Mouse (Mus musculus) adrenal gland, postnatal 14 days (tissue): Measurements from ENCODE around the gene Rnf157. TPM values are rescaled to one million over a fixed set of nuclear protein-coding genes. Genes with fewer than 3 reads are reported as not detected.

Source experiments
- DNase-seq: peaks from one replicate; pipeline ENCODE4 v3.0.0; 2021; ENCODE audit warnings: mixed read lengths
- long read RNA-seq, 2 experiments: library from polyadenylated mRNA; stranded (forward); transcript quantifications; one replicate each; pipeline ENCODE4 v2.0.0; 2021
- total RNA-seq: library from RNA; stranded (reverse); gene quantifications from 2 replicates; pipeline ENCODE4 v1.2.3, GENCODE M21; 2021

The Rnf157 gene
- 8.6 and 10.1 TPM in 2 replicates for total RNA-seq
- long read RNA-seq, experiment 1, full-length matches to known transcripts, result 7 of 11 reads
- long read RNA-seq, experiment 1, partial matches to known transcripts, result 3 of 11 reads
- long read RNA-seq, experiment 1, other reads (novel, unspliced or antisense), result 1 of 11 reads
- long read RNA-seq, experiment 2, full-length matches to known transcripts, result 1 of 2 reads
- long read RNA-seq, experiment 2, partial matches to known transcripts, result 1 of 2 reads
- long read RNA-seq, experiment 2, other reads (novel, unspliced or antisense), result 0 of 2 reads

- DNase-seq, result peak; percentile 88
These were observed at the start of gene Rnf157 for GRCm38 (mm10) chr11:116412904-116413630. TSS of gene Rnf157 (minus strand) at chr11:116413032.

- no peak for DNase-seq
These were observed 47.0 kb upstream of the Rnf157 start for GRCm38 (mm10) chr11:116459786-116460185.

- no peak for DNase-seq
These were observed 43.4 kb upstream of the Rnf157 start for GRCm38 (mm10) chr11:116456234-116456633.

DNA sequence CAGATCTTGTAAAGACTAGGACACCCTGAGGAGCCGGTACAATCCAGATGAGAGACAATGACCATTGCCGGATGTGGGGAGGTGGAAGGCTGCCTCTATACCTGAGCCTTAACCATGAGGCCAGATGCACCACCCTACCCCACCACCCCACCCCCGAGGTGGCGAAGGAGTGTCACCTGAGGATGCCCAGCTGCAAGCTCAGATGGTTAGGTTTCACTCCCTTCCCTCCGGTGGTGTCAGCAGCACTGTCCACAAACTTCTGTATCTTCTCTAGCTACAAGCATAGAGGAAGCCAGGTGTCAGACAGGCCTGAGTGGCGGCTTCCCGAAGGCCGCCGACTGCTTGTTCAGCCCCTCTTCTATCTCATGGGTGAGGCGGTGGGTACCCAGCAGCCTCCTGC lies 41.1 kb upstream of the Rnf157 start:
- no peak for DNase-seq

DNA sequence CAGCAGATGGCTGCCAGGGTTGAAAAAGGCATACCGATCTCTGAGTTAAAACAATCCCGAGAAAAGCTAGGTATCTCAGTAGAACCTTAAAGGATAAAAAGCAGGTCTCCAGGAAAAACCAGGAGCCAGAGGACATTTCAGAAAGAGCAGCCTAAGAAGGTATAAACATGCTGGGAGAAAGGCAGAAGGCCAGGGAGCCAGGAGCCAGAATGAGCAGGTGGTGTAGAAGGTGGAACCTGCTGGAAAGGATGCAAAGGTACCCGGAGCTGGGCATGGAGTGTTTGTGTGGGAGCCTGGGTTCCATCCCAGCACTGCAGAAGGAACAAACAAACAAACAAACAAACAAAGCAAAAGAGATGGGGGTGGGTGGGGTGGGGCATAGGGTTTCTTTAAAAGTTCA lies 36.5 kb upstream of the Rnf157 start:
- DNase-seq, result no peak

DNA sequence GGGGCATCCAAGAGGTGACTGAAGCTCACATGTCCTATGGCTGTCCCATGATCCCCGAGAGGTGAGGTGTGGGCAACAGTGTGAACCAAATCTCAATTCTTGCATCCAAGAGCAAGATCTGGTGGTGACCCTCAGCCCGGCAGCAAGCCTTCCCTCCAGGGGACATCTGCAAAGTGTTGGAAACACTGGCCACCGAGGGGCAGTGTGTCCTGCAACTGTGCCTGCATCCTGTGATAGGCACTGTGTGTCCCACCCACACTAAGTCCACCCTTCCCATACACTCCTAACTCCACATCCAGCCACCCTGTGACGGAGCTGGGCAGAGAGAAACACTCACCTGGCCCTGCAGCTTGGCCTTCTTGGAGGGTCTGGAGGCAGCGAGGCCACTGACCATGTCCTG lies 35.0 kb upstream of the Rnf157 start:
- DNase-seq, result no peak

GRCm38 (mm10) chr11:116446308-116446887 lies 33.6 kb upstream of the Rnf157 start:
- DNase-seq, result no peak

DNA sequence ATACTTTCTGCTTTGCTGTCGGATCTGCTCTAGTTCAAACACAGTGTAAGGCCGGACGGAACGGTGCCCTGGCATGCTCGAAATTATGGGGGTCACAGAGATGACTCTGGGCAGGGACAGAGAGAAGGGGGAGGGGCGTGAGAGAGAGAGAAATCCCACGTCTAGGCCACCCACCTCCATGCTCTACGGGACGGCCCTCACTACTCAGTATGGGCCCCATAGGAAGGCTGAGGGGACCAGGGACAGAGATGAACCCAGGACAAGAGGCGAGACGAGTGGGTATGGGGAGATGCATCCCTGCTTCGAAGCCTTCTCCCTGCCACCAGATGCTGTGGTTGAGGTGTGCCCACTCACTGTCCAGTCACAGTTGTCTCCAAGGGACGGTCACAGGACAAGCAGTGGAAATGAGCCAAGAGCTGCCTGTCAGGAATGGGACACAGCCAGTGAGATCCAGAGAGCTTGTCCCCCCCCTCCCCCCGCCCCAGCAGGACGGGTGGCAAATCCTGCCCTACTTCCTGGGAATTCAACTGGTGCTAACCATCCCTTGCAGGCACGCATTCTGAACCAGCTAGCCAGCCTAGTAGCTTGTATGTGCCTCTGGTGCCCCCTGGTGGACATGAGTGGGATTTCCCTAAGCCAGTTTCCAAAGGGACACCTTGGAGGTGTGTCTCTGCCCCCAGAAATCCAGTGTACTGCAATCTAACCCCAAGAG lies 32.9 kb upstream of the Rnf157 start:
- DNase-seq, result peak; percentile 97

GRCm38 (mm10) chr11:116443935-116444334 lies 31.1 kb upstream of the Rnf157 start:
- DNase-seq, result no peak

- no peak for DNase-seq
These were observed 30.5 kb upstream of the Rnf157 start for GRCm38 (mm10) chr11:116443311-116443710.

- DNase-seq, result no peak
These were observed 30.0 kb upstream of the Rnf157 start for GRCm38 (mm10) chr11:116442867-116443177.

DNA sequence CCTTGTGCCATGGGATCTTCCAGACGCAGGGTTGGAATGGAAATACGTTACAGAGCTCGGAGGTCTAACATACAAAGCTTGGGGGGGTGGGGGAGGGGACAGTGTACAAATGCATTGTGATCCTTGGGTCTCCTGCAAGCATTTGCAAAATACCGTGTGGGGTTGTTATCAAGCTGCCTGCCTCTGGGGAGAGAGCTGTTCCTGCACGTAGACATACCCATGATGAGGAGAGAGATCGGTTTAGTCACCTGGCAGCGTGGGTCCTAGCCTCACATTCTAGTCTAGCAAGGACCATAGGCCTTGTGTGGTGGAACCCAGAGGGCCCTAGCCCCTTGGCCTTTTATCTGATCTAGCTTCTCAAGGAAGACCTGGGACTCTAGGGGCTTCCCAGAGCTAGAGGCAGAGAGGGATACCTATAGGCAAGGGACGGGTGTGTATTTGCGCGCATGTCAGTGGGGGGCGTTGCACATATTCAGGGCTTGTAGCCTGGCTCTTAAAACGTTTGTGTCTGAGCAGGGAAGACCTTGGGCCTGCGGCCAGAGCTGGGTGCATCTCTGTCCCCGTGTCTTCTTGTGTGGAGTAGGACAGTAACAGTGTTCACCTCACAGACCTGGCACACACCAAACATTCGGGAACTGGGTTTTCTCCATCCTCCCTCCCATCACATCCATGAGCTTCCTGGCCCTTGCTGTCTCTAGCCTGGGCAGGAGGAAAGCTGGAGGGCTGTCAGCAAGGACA lies 29.5 kb upstream of the Rnf157 start:
- DNase-seq, result peak; percentile 59

- no peak for DNase-seq
These were observed 27.7 kb upstream of the Rnf157 start for GRCm38 (mm10) chr11:116440408-116441068.

DNA sequence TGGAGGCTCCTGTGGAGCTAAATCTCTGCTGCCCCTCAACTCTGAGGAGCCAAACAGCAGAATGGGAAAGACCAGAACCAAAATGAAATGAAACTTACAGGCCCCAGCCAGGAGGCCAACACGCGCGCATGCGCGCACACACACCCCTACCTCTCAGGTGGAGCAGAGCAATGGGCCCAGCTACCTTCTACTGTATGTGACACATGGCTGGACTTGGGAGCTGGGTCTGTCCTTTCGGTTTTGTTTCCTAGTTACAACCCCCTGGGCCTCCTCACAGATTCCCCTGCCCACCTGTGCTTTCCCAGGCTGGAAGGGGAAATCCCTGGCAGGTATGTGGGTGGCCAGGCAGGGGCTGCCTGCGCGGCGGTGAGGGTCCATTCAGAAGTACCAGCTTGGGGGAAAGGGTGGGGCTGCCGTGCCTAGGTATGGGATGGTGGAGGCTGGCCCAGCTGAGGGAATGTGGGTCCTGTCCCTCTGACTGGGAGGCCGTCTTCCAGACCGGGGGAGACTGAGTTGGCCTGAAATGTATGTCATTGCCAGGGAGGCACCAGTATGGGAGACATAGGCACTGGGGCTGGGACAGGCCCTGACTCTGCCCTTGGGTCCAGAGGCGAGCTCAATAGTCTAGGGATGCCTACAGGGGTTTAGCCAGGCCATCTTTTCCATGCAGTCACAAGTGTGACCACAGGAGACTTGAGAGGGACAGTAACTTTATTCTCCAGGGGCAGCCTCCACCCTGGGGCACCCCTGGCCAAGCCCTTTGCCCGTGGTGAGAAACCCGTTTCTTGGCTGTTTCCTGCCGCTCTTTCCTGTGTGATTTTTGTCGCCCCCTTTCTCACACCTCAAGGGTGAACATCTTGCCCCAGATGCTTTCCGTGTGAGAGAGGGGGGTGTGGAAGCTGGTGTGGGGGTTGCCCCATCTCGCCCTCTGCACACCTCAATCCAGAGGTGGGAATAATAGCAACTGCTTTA lies 26.7 kb upstream of the Rnf157 start:
- no peak for DNase-seq

- no peak for DNase-seq
These were observed 24.7 kb upstream of the Rnf157 start for GRCm38 (mm10) chr11:116437541-116437940.

- DNase-seq, result no peak
These were observed 24.0 kb upstream of the Rnf157 start for GRCm38 (mm10) chr11:116436725-116437331.

DNA sequence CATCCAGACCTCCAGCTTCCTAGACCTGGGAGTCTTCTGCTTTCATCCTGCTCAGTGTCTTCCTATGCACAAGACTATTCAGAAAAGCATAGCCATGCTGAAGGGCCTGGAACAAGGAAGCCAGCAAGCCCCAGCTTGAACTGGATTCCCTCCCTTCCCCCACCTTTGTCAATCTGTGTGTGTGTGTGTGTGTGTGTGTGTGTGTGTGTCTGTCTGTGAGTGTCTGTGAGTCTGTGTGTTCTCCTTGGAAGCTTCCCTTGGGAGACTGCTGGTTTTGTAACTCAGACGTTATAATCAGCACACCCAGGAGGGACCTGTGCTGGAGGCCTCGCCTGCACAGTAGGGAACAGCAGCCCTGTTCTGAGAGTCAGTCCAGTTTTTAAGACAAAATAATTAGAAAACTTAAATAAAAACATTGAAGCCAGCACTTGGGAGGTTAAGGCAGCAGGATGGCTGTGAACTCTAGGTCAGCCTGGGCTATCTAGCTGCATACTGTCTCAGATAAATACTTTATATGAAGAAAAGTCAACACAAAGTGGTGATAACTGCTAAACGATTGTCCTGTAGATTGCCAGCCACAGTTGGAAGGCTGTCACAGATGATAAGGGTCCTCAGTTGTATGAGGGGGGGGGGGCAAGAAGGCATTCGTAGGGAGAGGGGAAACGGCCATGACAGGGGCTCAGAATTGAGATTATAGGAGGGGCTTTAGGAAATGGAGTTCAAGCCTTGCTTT lies 23.3 kb upstream of the Rnf157 start:
- DNase-seq, result no peak

GRCm38 (mm10) chr11:116434967-116435752 lies 22.3 kb upstream of the Rnf157 start:
- no peak for DNase-seq
